Mouse (Mus musculus): ENCODE results near the gene Ntn1. TPM values are rescaled to one million over a fixed set of nuclear protein-coding genes. Genes with fewer than 3 reads are reported as not detected.

Gene Ntn1
- polyA plus RNA-seq, 1 experiment from 2014 or later = 11.5 TPM

DNA sequence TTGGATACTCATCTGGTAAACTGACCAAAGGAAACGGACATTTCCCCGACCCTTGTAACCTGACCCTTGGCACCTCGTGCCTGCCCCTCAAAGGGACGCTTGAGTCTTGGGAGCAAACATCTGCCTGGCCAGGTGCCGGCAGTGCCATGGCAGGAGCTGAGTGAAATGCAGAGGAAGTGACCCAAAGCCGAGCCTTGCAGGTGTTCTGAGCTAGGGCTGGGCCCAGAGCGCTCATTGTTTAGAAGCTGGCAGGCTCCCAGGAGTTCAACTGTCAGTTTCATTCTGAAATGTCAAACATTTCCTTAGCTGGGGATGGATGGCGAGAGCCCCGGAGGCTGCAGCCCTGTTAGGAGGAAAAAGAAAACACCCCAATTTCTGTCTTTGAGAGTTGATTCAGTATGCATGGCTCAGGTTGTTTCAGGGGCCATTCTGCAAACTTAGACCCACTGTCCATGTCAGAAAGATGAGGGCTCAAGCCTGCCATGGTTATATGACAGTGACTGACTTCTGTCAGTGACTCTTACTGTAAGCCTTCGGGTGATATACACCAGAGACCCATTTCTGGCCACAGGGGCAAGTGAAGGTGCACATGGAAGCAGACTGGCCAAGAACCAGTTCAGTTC is 200.7 kb downstream of the Ntn1 start:
- Histone ChIP-seq H3K9ac (ENCODE audit: low read length) (no peak overlapping the region), H3K4me3 (ENCODE audit: control insufficient read depth in 1 of 2, insufficient read depth in 1 of 2, low read depth in 1 of 2, low read length in 2 of 2) (no peak overlapping the region), H3K4me1 (ENCODE audit: control insufficient read depth in 2 of 2, insufficient read depth in 2 of 2, low read length in 2 of 2) (peaks cover 25 to 38% of the 10 kb centered on the region in 2 experiments), H3K36me3 (ENCODE audit: control insufficient read depth, insufficient read depth, low read length) (no peaks in the 10 kb centered on the region), H3K4me2 (ENCODE audit: low read length) (no peak overlapping the region), H3K27ac (replicated peaks in 1 of 2; ENCODE audit: control insufficient read depth in 1 of 2, insufficient read depth in 1 of 2, low read depth in 2 of 2, low read length in 2 of 2) (no peak overlapping the region), H3K9me3 (ENCODE audit: control insufficient read depth, low read length) (no peaks in the 10 kb centered on the region), H3K27me3 (ENCODE audit: control insufficient read depth, insufficient read depth, low read length) (no peaks in the 10 kb centered on the region)
- WGBS = 53% methylated on average over 10 of the region's 10 CpGs
- ATAC-seq (ENCODE audit: insufficient number of reproducible peaks, insufficient read depth, low FRiP score, low read depth) = no peak

DNA sequence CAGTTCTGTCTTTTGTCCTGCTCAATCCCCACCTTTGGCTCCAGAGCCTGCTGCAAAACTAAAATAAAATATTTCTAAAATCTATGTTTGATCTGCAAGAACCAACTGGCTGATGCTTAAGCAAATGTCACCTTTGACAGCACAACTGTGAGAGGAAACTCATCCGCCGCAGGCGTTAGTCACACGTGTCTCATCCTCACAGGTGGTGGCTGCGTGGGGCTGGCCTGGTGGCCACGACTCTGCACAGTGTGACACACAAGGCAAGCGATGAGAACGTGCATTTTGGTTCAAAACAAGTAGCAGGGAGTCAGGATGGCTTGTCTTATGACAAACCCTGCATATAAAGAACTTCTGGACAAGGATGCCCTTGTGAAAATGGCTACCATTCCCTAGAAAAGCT is 201.5 kb downstream of the Ntn1 start:
- Histone ChIP-seq H3K9ac (ENCODE audit: low read length) (no peak overlapping the region), H3K4me1 (ENCODE audit: control insufficient read depth in 2 of 2, insufficient read depth in 2 of 2, low read length in 2 of 2) (peaks cover 26 to 38% of the 10 kb centered on the region in 2 experiments), H3K27ac (replicated peaks in 1 of 2; ENCODE audit: control insufficient read depth in 1 of 2, insufficient read depth in 1 of 2, low read depth in 2 of 2, low read length in 2 of 2) (no peak overlapping the region), H3K36me3 (ENCODE audit: control insufficient read depth, insufficient read depth, low read length) (no peaks in the 10 kb centered on the region), H3K4me2 (ENCODE audit: low read length) (no peak overlapping the region), H3K4me3 (ENCODE audit: control insufficient read depth in 1 of 2, insufficient read depth in 1 of 2, low read depth in 1 of 2, low read length in 2 of 2) (no peak overlapping the region), H3K27me3 (ENCODE audit: control insufficient read depth, insufficient read depth, low read length) (no peaks in the 10 kb centered on the region), H3K9me3 (ENCODE audit: control insufficient read depth, low read length) (no peaks in the 10 kb centered on the region)
- WGBS = 77% methylated on average over 8 of the region's 8 CpGs
- ATAC-seq (ENCODE audit: insufficient number of reproducible peaks, insufficient read depth, low FRiP score, low read depth) = no peak

DNA sequence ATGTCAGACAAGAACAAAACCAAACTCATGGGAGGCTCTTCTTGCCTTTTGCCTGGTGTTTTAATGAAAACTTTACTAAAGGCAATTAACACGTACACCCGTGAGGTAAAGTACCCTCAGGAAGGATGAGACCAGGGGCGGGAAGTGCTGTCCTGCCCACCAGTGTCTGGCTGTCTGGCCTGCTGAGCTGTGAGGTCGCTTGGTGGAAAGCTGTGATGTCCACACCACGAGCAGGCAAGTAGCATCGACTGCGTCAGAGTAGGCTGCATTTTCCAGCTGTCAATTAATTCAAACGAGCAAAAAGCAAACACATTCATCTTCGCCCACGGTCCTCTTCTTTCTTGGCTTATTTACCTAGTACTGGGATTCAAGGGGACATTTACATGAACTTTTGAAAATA is 201.9 kb downstream of the Ntn1 start:
- Histone ChIP-seq H3K4me1 (ENCODE audit: control insufficient read depth in 2 of 2, insufficient read depth in 2 of 2, low read length in 2 of 2) (peaks cover 26 to 39% of the 10 kb centered on the region in 2 experiments), H3K27ac (replicated peaks in 1 of 2; ENCODE audit: control insufficient read depth in 1 of 2, insufficient read depth in 1 of 2, low read depth in 2 of 2, low read length in 2 of 2) (no peak overlapping the region), H3K36me3 (ENCODE audit: control insufficient read depth, insufficient read depth, low read length) (no peaks in the 10 kb centered on the region), H3K4me2 (ENCODE audit: low read length) (no peak overlapping the region), H3K9ac (ENCODE audit: low read length) (no peak overlapping the region), H3K9me3 (ENCODE audit: control insufficient read depth, low read length) (no peaks in the 10 kb centered on the region), H3K4me3 (ENCODE audit: control insufficient read depth in 1 of 2, insufficient read depth in 1 of 2, low read depth in 1 of 2, low read length in 2 of 2) (no peak overlapping the region), H3K27me3 (ENCODE audit: control insufficient read depth, insufficient read depth, low read length) (no peaks in the 10 kb centered on the region)
- 67% methylated on average over 10 of the region's 10 CpGs for WGBS
- ATAC-seq (ENCODE audit: insufficient number of reproducible peaks, insufficient read depth, low FRiP score, low read depth) = no peak

DNA sequence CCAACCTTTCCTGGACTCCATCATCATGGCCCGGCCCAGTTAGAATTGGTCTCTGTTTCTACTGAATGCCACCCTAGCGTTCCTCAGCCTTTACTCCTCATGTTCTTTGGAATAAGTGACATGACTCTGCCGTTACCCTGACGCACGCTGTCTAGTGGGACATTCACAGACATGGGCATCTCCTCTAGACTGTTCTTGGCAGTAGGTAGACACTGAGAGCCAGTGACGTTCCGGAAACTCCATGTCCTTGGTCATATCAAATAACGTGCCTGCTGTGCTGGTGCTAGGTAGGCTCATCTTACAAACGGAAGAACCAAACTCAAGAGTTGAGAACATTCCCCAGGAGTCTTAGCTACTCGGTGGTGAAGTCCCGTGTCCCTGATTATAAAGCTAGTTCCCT is 203.2 kb downstream of the Ntn1 start:
- Histone ChIP-seq H3K9ac (ENCODE audit: low read length) (no peak overlapping the region), H3K4me3 (ENCODE audit: control insufficient read depth in 1 of 2, insufficient read depth in 1 of 2, low read depth in 1 of 2, low read length in 2 of 2) (no peak overlapping the region), H3K27ac (replicated peaks in 1 of 2; ENCODE audit: control insufficient read depth in 1 of 2, insufficient read depth in 1 of 2, low read depth in 2 of 2, low read length in 2 of 2) (no peak overlapping the region), H3K4me1 (ENCODE audit: control insufficient read depth in 2 of 2, insufficient read depth in 2 of 2, low read length in 2 of 2) (peaks cover 28 to 39% of the 10 kb centered on the region in 2 experiments), H3K9me3 (ENCODE audit: control insufficient read depth, low read length) (no peaks in the 10 kb centered on the region), H3K4me2 (ENCODE audit: low read length) (no peak overlapping the region), H3K36me3 (ENCODE audit: control insufficient read depth, insufficient read depth, low read length) (no peaks in the 10 kb centered on the region), H3K27me3 (ENCODE audit: control insufficient read depth, insufficient read depth, low read length) (no peaks in the 10 kb centered on the region)
- 90% methylated on average over 11 of the region's 11 CpGs for WGBS
- no peak for ATAC-seq (ENCODE audit: insufficient number of reproducible peaks, insufficient read depth, low FRiP score, low read depth)

DNA sequence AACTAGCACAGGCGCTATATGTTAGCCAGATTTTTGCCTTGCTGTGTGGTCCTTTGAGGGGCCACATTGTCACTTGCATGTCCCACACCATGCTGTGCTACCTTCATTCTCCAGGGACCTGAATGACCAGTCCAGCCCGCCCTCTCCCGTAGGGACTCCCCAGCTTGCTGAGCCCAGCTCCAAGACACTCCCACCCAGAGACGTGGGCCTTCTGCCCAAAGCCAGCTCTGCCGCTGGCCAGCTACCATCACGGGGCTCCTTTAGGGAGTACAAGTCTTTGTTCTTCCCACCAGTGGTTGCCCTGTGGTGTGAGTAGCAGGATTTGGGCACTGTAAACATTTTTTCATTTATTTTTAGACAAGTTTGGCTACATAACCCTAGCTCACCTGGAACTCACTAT is 204.1 kb downstream of the Ntn1 start:
- H3K4me1 ChIP-seq (ENCODE audit: control insufficient read depth in 2 of 2, insufficient read depth in 2 of 2, low read length in 2 of 2) = peaks cover 28 to 37% of the 10 kb centered on the region in 2 experiments
- no peak overlapping the region for H3K4me2 ChIP-seq (ENCODE audit: low read length)
- WGBS = 49% methylated on average over 6 of the region's 6 CpGs
- no peak for ATAC-seq (ENCODE audit: insufficient number of reproducible peaks, insufficient read depth, low FRiP score, low read depth)
- no peak overlapping the region for H3K27ac ChIP-seq (replicated peaks in 1 of 2; ENCODE audit: control insufficient read depth in 1 of 2, insufficient read depth in 1 of 2, low read depth in 2 of 2, low read length in 2 of 2)
- no peak overlapping the region for H3K9ac ChIP-seq (ENCODE audit: low read length)
- no peak overlapping the region for H3K4me3 ChIP-seq (ENCODE audit: control insufficient read depth in 1 of 2, insufficient read depth in 1 of 2, low read depth in 1 of 2, low read length in 2 of 2)
- H3K36me3 ChIP-seq (ENCODE audit: control insufficient read depth, insufficient read depth, low read length) = no peaks in the 10 kb centered on the region
- H3K27me3 ChIP-seq (ENCODE audit: control insufficient read depth, insufficient read depth, low read length) = no peaks in the 10 kb centered on the region
- H3K9me3 ChIP-seq (ENCODE audit: control insufficient read depth, low read length) = no peaks in the 10 kb centered on the region

DNA sequence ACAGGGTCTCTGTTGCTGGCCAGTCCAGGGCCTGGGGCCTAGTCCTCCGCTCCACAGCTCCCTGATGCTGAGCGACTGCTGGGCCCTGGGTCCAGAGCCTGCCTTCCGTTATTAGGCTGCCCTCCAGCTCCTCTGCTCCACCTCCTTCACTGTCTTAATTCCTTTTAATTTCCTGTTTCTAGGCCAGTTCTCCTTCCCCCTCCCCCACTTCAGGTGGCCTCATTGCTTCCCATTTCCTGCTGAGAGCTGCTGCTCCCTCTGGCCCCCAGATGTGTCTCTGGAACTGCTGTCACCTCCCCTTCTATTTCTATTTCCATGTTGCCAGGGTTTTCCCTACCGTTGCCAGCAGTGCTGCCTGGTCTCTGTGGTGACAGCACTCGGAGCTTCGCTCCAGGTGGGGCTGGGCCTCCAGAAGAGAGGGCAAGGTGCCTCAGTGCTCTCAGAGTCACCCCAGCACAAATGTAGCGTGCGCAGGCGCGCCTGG is 204.9 kb downstream of the Ntn1 start:
- no peaks in the 10 kb centered on the region for H3K9me3 ChIP-seq (ENCODE audit: control insufficient read depth, low read length)
- no peaks in the 10 kb centered on the region for H3K27me3 ChIP-seq (ENCODE audit: control insufficient read depth, insufficient read depth, low read length)
- H3K36me3 ChIP-seq (ENCODE audit: control insufficient read depth, insufficient read depth, low read length) = no peaks in the 10 kb centered on the region
- H3K27ac ChIP-seq (replicated peaks in 1 of 2; ENCODE audit: control insufficient read depth in 1 of 2, insufficient read depth in 1 of 2, low read depth in 2 of 2, low read length in 2 of 2) = peak overlapping the region in 1 of 2 experiments; percentile 2; a peak in 1 of 4 replicates
- peaks cover 28 to 37% of the 10 kb centered on the region in 2 experiments for H3K4me1 ChIP-seq (ENCODE audit: control insufficient read depth in 2 of 2, insufficient read depth in 2 of 2, low read length in 2 of 2)
- H3K4me3 ChIP-seq (ENCODE audit: control insufficient read depth in 1 of 2, insufficient read depth in 1 of 2, low read depth in 1 of 2, low read length in 2 of 2) = no peak overlapping the region
- no peak for ATAC-seq (ENCODE audit: insufficient number of reproducible peaks, insufficient read depth, low FRiP score, low read depth)
- no peak overlapping the region for H3K9ac ChIP-seq (ENCODE audit: low read length)
- no peak overlapping the region for H3K4me2 ChIP-seq (ENCODE audit: low read length)
- 55% methylated on average over 10 of the region's 10 CpGs for WGBS

DNA sequence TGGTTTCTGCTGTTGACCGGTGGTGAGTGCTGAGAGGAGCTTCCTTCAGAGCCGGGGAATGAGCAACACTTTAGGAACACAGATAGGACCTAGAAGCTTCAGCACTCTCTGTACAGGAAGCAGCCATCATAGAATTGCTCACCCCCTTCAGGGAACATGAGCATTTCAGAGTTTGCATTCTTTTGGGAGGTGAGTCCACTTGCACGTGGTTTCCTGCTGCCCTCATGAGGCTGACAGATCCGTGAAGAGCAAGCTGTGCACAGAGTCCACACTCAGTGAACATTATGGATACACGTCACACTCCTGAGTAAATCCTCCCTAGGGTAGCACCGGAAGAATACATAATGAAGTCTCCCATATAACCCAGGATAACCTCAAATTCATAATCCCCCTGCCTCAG is 205.5 kb downstream of the Ntn1 start:
- Histone ChIP-seq H3K9me3 (ENCODE audit: control insufficient read depth, low read length) (no peaks in the 10 kb centered on the region), H3K36me3 (ENCODE audit: control insufficient read depth, insufficient read depth, low read length) (no peaks in the 10 kb centered on the region), H3K4me1 (ENCODE audit: control insufficient read depth in 2 of 2, insufficient read depth in 2 of 2, low read length in 2 of 2) (peaks cover 28 to 37% of the 10 kb centered on the region in 2 experiments), H3K4me3 (ENCODE audit: control insufficient read depth in 1 of 2, insufficient read depth in 1 of 2, low read depth in 1 of 2, low read length in 2 of 2) (no peak overlapping the region), H3K4me2 (ENCODE audit: low read length) (no peak overlapping the region), H3K9ac (ENCODE audit: low read length) (no peak overlapping the region), H3K27me3 (ENCODE audit: control insufficient read depth, insufficient read depth, low read length) (no peaks in the 10 kb centered on the region), H3K27ac (replicated peaks in 1 of 2; ENCODE audit: control insufficient read depth in 1 of 2, insufficient read depth in 1 of 2, low read depth in 2 of 2, low read length in 2 of 2) (0 out of 4 replicates have a peak overlapping the region, but pooled peaks of 1 of the 2 experiments have one; percentile 2)
- WGBS = 35% methylated on average over 6 of the region's 6 CpGs
- ATAC-seq (ENCODE audit: insufficient number of reproducible peaks, insufficient read depth, low FRiP score, low read depth) = no peak

DNA sequence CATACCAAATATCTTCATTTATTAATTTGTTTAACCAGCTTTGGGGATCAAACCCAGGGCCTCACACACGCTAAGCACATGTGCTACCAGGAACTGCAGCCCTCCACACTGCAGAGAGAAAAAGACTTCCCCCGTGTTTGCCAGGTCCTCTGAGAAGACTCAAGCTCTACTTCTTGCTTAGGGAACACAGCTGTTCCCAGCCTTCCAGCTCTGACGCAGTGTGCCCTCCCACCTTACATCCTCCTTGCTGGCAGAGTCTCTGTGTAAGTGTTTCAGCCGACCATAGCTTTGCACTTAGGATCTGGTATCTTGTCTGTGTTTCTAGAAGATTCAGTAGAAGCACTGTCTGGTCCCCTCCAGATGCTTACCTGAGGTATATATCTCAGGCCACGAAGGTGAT is 209.8 kb downstream of the Ntn1 start:
- H3K36me3 ChIP-seq (ENCODE audit: control insufficient read depth, insufficient read depth, low read length) = no peaks in the 10 kb centered on the region
- no peak overlapping the region for H3K9ac ChIP-seq (ENCODE audit: low read length)
- H3K4me1 ChIP-seq (ENCODE audit: control insufficient read depth in 2 of 2, insufficient read depth in 2 of 2, low read length in 2 of 2) = peaks cover 31 to 32% of the 10 kb centered on the region in 2 experiments
- ATAC-seq (ENCODE audit: insufficient number of reproducible peaks, insufficient read depth, low FRiP score, low read depth) = no peak
- H3K4me3 ChIP-seq (ENCODE audit: control insufficient read depth in 1 of 2, insufficient read depth in 1 of 2, low read depth in 1 of 2, low read length in 2 of 2) = no peak overlapping the region
- no peak overlapping the region for H3K27ac ChIP-seq (replicated peaks in 1 of 2; ENCODE audit: control insufficient read depth in 1 of 2, insufficient read depth in 1 of 2, low read depth in 2 of 2, low read length in 2 of 2)
- 80% methylated on average over 5 of the region's 5 CpGs for WGBS
- no peaks in the 10 kb centered on the region for H3K9me3 ChIP-seq (ENCODE audit: control insufficient read depth, low read length)
- H3K27me3 ChIP-seq (ENCODE audit: control insufficient read depth, insufficient read depth, low read length) = no peaks in the 10 kb centered on the region
- H3K4me2 ChIP-seq (ENCODE audit: low read length) = no peak overlapping the region
